Mouse (Mus musculus) bone marrow, adult 2 months (tissue): ENCODE measurements around the gene 1810046K07Rik. TPM values are rescaled to one million over a fixed set of nuclear protein-coding genes. Genes with fewer than 3 reads are reported as not detected.

ENCODE experiments used
- H3K27ac ChIP-seq: fragments of 200-500 bp; 2 replicates; pipeline ENCODE4 v1.5.1; 2012; ENCODE audit warnings: low read depth, mild to moderate bottlenecking, control low read depth, inconsistent platforms, low read length; ENCODE audit not compliant: control insufficient read depth, poor library complexity, insufficient read depth
- H3K4me1 ChIP-seq: fragments of 200-500 bp; 2 replicates; pipeline ENCODE4 v1.6.1; 2011; ENCODE audit warnings: low read length; ENCODE audit not compliant: control insufficient read depth, insufficient read depth
- H3K4me3 ChIP-seq: fragments of 200-500 bp; replicated peaks from 2 replicates; pipeline ENCODE3; 2011; ENCODE audit warnings: mild to moderate bottlenecking, low read depth, low read length, control low read depth; ENCODE audit not compliant: control insufficient read depth
- CTCF ChIP-seq: fragments of 200-500 bp; IDR thresholded peaks from 2 replicates; pipeline ENCODE4 v1.5.1; 2011; ENCODE audit warnings: low read length, control low read depth; ENCODE audit not compliant: control insufficient read depth, insufficient read depth
- POLR2A ChIP-seq: fragments of 200-500 bp; IDR thresholded peaks from 2 replicates; pipeline ENCODE4 v1.6.1; 2011; ENCODE audit warnings: low read depth, mild to moderate bottlenecking, control low read depth, low read length, borderline replicate concordance; ENCODE audit not compliant: control insufficient read depth
- WGBS: fragments of 180-500 bp; shearing (Covaris S2); methylation state at CpG from one replicate; pipeline ENCODE4 v1.1.7; 2018; 5-methylcytosine and 5-hydroxymethylcytosine counted together
- polyA plus RNA-seq: library from polyadenylated mRNA; stranded (reverse); fragments of >200 nt; gene quantifications from 2 replicates; pipeline ENCODE4 v1.2.4, GENCODE M21; 2011; ENCODE audit warnings: low replicate concordance; ENCODE audit not compliant: missing spikeins, insufficient read depth, insufficient read length

1810046K07Rik gene
- polyA plus RNA-seq, 1 experiment, result 2.5 TPM

DNA sequence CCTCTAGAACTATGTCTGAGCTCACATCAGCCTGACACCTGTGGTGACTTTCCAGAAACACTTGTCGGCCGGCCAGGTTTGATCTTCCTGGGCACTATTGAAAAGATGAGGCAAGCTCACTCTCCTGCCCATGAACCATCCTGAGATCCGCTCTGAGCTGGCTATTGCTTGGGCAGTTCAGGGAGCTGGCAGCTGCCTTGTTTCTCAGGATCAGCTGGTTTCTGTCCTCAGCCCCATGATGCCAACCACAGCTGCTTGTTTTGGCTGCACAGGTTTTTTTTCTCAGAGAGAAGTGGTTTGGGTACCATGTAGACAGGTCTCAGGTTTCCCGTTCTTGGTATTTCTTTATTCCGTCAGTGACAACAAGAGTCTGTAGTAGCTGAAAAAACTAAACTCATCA is 70.3 kb downstream of the 1810046K07Rik start:
- Histone ChIP-seq H3K27ac (no peak overlapping the region), H3K4me1 (no peaks in the 10 kb centered on the region), H3K4me3 (no peak overlapping the region)
- WGBS, result 78% methylated on average over 5 of the region's 5 CpGs
- TF ChIP-seq CTCF, result no peak
- no peak for TF ChIP-seq POLR2A

DNA sequence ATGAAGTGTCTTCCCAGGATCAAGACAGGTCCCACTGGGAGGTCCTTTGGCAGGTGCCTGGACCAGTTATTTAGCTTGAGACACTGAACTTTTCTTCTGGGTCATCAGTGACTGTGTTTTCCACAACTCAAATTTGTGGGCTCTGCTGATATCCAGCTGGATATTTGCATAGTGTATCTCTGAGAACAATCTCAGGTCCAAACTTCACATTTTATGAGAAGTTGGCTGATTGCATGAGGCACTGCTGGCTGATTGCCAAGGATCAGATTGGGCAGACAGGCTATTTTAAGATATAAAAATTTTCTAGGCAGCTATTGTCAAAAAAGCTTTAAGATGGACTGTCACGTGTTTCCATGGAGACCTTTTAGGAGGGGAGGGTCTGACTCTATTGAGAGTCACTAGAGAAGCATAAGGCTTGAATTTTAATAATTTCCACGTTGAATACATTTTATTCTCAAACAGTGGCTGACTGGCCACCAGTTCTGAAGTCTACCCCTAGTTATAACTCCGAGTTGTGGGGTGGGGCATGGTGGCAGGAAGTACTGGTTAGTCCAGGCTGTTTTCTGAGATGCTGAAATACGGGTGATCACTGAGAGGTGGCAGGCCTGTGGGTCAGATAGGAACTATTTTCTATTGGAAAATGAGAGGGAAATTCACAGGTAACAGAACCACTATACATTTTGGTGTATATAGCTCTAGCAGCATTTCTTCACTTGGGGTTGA is 71.8 kb downstream of the 1810046K07Rik start:
- Histone ChIP-seq H3K27ac (no peak overlapping the region), H3K4me1 (no peaks in the 10 kb centered on the region; the same call in 1 of the 2 replicates), H3K4me3 (no peak overlapping the region)
- TF ChIP-seq POLR2A, result no peak
- TF ChIP-seq CTCF, result no peak
- WGBS, result 57% methylated on average over 4 of the region's 4 CpGs

Other genes starting within 250 kb of the 1810046K07Rik start
- gene 4833427G06Rik, start 226.8 kb downstream of the 1810046K07Rik start, polyA plus RNA-seq, result not detected in 2 replicates
- not detected in 2 replicates for gene Gm32742, start 163.4 kb downstream of the 1810046K07Rik start, polyA plus RNA-seq
- 13.2 and 30.5 TPM in 2 replicates for gene Pou2af1, start 115.2 kb downstream of the 1810046K07Rik start, polyA plus RNA-seq
- gene Colca2, start 50.3 kb downstream of the 1810046K07Rik start, polyA plus RNA-seq, result not detected in 2 replicates